Mouse (Mus musculus) hindbrain, embryonic 14.5 days (tissue): ENCODE measurements around the gene Capn11. TPM values are rescaled to one million over a fixed set of nuclear protein-coding genes. Genes with fewer than 3 reads are reported as not detected.

Experiments used
- ATAC-seq: fragments of 200-750 bp; cut with Nextera tagmentation; 2 replicates; pipeline ENCODE4 v1.8.0; 2017; ENCODE audit warnings: moderate number of reproducible peaks, mild to moderate bottlenecking, moderate TSS enrichment, moderate library complexity; ENCODE audit not compliant: low FRiP score
- DNase-seq: peaks from one replicate; pipeline ENCODE4 v3.0.0-alpha.2; 2015; ENCODE audit warnings: low spot score
- H3K27ac ChIP-seq: fragments of 300-500 bp; sonication (generic); 2 replicates; pipeline ENCODE4 v1.5.1; 2014; ENCODE audit warnings: mild to moderate bottlenecking, moderate library complexity
- H3K27me3 ChIP-seq: fragments of 300-500 bp; sonication (generic); 2 replicates; pipeline ENCODE4 v1.6.1; 2014; ENCODE audit warnings: mild to moderate bottlenecking, low read length, mixed read lengths; ENCODE audit not compliant: control insufficient read depth, insufficient read depth
- H3K36me3 ChIP-seq: fragments of 300-500 bp; sonication (generic); replicated peaks from 2 replicates; pipeline ENCODE4 v1.6.1; 2014; ENCODE audit not compliant: control insufficient read depth, insufficient read depth
- H3K4me1 ChIP-seq: fragments of 300-500 bp; sonication (generic); replicated peaks from 2 replicates; pipeline ENCODE4 v1.6.1; 2014; ENCODE audit warnings: antibody characterized with exemption, low read length, mixed read lengths; ENCODE audit not compliant: control insufficient read depth, insufficient read depth
- H3K4me2 ChIP-seq: fragments of 300-500 bp; sonication (generic); replicated peaks from 2 replicates; pipeline ENCODE4 v1.6.1; 2014; ENCODE audit warnings: mild to moderate bottlenecking, moderate library complexity
- H3K4me3 ChIP-seq: fragments of 300-500 bp; sonication (generic); replicated peaks from 2 replicates; pipeline ENCODE4 v1.5.1; 2014; ENCODE audit warnings: mild to moderate bottlenecking, low read length
- H3K9ac ChIP-seq: fragments of 300-500 bp; sonication (generic); 2 replicates; pipeline ENCODE4 v1.6.1; 2014
- H3K9me3 ChIP-seq: fragments of 300-500 bp; sonication (generic); 2 replicates; pipeline ENCODE4 v1.6.1; 2016; ENCODE audit warnings: low read length; ENCODE audit not compliant: control insufficient read depth
- WGBS: fragments of 180-500 bp; shearing (Covaris S2); extraction: QIAGEN DNeasy Blood & Tissue Kit; methylation state at CpG from one replicate; pipeline ENCODE4 v1.1.7; 2014; 5-methylcytosine and 5-hydroxymethylcytosine counted together
- polyA plus RNA-seq: library from polyadenylated mRNA; unstranded; fragments of >200 nt; fragmentation: Nextera tagmentation; extraction: Ambion mirVana; gene quantifications from 2 replicates; pipeline ENCODE4 v1.2.1, GENCODE M21; 2014

Gene Capn11
- polyA plus RNA-seq, 1 experiment from 2014 or later, result 2.3 TPM

DNA sequence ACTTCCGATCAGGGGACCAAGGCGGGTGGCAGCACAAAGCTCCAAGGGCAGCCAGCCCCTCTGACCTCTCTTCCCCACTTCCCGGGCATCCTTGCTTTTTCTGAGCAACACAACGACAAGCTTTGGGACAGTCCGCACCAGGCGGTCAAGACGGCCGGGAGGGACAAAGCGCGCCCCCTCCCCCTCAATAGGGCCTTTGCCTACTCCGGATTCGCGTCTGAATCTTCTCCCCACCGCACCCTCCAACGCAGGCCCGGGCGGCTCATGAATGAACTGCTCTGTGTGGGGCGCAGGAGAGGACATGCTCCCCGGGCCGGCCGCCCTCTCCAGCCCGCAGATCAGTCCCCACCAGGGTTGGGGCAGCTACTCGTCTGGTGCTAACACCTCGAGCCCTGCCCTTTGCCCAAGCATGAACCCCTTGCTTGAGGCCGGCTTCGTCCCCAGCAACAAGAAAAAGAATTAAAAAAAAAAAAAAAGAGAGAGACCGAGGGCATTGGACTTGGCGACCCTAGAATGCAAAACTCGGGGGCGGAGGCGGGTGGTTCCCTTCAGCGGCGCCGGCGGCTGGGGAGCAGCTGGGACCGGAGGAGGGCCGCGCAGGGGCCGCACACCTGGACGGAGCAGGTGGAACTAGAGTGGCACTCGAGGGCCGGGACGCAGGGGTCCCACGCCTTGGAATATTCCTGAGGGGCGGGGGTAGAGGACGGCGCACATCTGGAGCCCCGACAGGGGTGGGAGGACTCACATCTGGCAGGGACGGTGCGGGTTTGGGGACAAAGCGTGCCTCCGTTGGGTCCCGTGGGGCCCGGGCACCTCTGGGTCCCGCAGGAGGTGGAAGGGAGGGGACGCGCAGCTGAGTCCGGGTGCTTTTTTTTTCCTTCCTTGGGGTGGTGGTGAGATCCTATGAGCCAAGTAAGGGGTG is 26.3 kb upstream of the Capn11 start:
- WGBS, result under 1% methylated on average over 58 of the region's 58 CpGs
- ATAC-seq, result peak; percentile 61
- Histone ChIP-seq H3K4me1 (peaks cover 29% of the 10 kb centered on the region), H3K27ac (peak overlapping the region; percentile 93), H3K9ac (peak overlapping the region; percentile 92), H3K4me2 (peak overlapping the region; percentile 75), H3K4me3 (peak overlapping the region; percentile 84), H3K9me3 (no peaks in the 10 kb centered on the region), H3K36me3 (no peaks in the 10 kb centered on the region), H3K27me3 (no peaks in the 10 kb centered on the region)
- peak; percentile 36 for DNase-seq

GRCm38 (mm10) chr17:45684667-45685131 is 25.6 kb upstream of the Capn11 start:
- Histone ChIP-seq H3K4me3 (peak overlapping the region; percentile 84), H3K4me1 (peaks cover 29% of the 10 kb centered on the region), H3K27ac (peak overlapping the region; percentile 93), H3K36me3 (no peaks in the 10 kb centered on the region), H3K9ac (peak overlapping the region; percentile 92), H3K9me3 (no peaks in the 10 kb centered on the region), H3K4me2 (peak overlapping the region; percentile 75), H3K27me3 (no peaks in the 10 kb centered on the region)
- WGBS, result 24% methylated on average over 14 of the region's 14 CpGs
- DNase-seq, result peak; percentile 28
- no peak for ATAC-seq

- H3K4me1 ChIP-seq, result peaks cover 29% of the 10 kb centered on the region
- H3K27me3 ChIP-seq, result no peaks in the 10 kb centered on the region
- no peak overlapping the region for H3K27ac ChIP-seq
- WGBS, result 95% methylated on average over 4 of the region's 4 CpGs
- no peak overlapping the region for H3K9ac ChIP-seq
- H3K4me3 ChIP-seq, result no peak overlapping the region
- H3K36me3 ChIP-seq, result peaks cover 11% of the 10 kb centered on the region
- no peak overlapping the region for H3K4me2 ChIP-seq
- H3K9me3 ChIP-seq, result no peaks in the 10 kb centered on the region
- ATAC-seq (no peak), DNase-seq (no peak)
Measured at GRCm38 (mm10) chr17:45682843-45683242, 23.7 kb upstream of the Capn11 start.

- Histone ChIP-seq H3K4me2 (no peak overlapping the region), H3K4me3 (no peak overlapping the region), H3K9ac (no peak overlapping the region), H3K36me3 (peaks cover 23% of the 10 kb centered on the region), H3K9me3 (no peaks in the 10 kb centered on the region), H3K27ac (no peak overlapping the region), H3K27me3 (no peaks in the 10 kb centered on the region), H3K4me1 (peaks cover 19% of the 10 kb centered on the region)
- ATAC-seq, result no peak
- 94% methylated on average over 1 of the region's 1 CpGs for WGBS
- DNase-seq, result no peak
Measured at GRCm38 (mm10) chr17:45681588-45681987, 22.5 kb upstream of the Capn11 start.

GRCm38 (mm10) chr17:45680391-45680980 is 21.4 kb upstream of the Capn11 start:
- ATAC-seq (peak; percentile 82), DNase-seq (peak; percentile 72)
- no peaks in the 10 kb centered on the region for H3K9me3 ChIP-seq
- H3K4me1 ChIP-seq, result peaks cover 19% of the 10 kb centered on the region
- H3K27me3 ChIP-seq, result no peaks in the 10 kb centered on the region
- H3K4me2 ChIP-seq, result peak overlapping the region; percentile 43
- WGBS, result 45% methylated on average over 8 of the region's 8 CpGs
- peak overlapping the region; percentile 58; the same call in 1 of the 2 replicates for H3K27ac ChIP-seq
- peaks cover 34% of the 10 kb centered on the region for H3K36me3 ChIP-seq
- H3K9ac ChIP-seq, result peak overlapping the region; percentile 46
- H3K4me3 ChIP-seq, result peak overlapping the region; percentile 12; the same call in 1 of the 2 replicates

GRCm38 (mm10) chr17:45678106-45678505 is 19.0 kb upstream of the Capn11 start:
- peak; percentile 49 for DNase-seq
- peaks cover 56% of the 10 kb centered on the region for H3K36me3 ChIP-seq
- no peak overlapping the region for H3K4me3 ChIP-seq
- H3K9me3 ChIP-seq, result no peaks in the 10 kb centered on the region
- WGBS, result 42% methylated on average over 7 of the region's 7 CpGs
- 0 out of 2 replicates have a peak, but pooled peaks have one; percentile 0 for ATAC-seq
- no peaks in the 10 kb centered on the region for H3K27me3 ChIP-seq
- H3K4me1 ChIP-seq, result peaks cover 5% of the 10 kb centered on the region
- no peak overlapping the region for H3K4me2 ChIP-seq
- H3K27ac ChIP-seq, result no peak overlapping the region
- H3K9ac ChIP-seq, result no peak overlapping the region

GRCm38 (mm10) chr17:45672598-45672997 is 13.5 kb upstream of the Capn11 start:
- ATAC-seq (no peak), DNase-seq (no peak)
- Histone ChIP-seq H3K4me3 (no peak overlapping the region), H3K36me3 (peaks cover 97% of the 10 kb centered on the region), H3K4me1 (no peaks in the 10 kb centered on the region), H3K9me3 (no peaks in the 10 kb centered on the region), H3K4me2 (no peak overlapping the region), H3K9ac (no peak overlapping the region), H3K27me3 (no peaks in the 10 kb centered on the region), H3K27ac (no peak overlapping the region)
- 96% methylated on average over 2 of the region's 2 CpGs for WGBS

GRCm38 (mm10) chr17:45671821-45672220 is 12.7 kb upstream of the Capn11 start:
- Histone ChIP-seq H3K4me1 (no peaks in the 10 kb centered on the region), H3K27me3 (no peaks in the 10 kb centered on the region), H3K36me3 (peaks cover 97% of the 10 kb centered on the region), H3K9ac (no peak overlapping the region), H3K9me3 (no peaks in the 10 kb centered on the region), H3K27ac (no peak overlapping the region), H3K4me3 (no peak overlapping the region), H3K4me2 (no peak overlapping the region)
- 94% methylated on average over 1 of the region's 1 CpGs for WGBS
- DNase-seq, result no peak
- ATAC-seq, result no peak

GRCm38 (mm10) chr17:45667986-45668385 is 8.9 kb upstream of the Capn11 start:
- ATAC-seq, result no peak
- Histone ChIP-seq H3K27me3 (no peaks in the 10 kb centered on the region), H3K4me1 (0 out of 2 replicates have a peak, but pooled peaks cover 4% of the 10 kb centered on the region), H3K9ac (no peak overlapping the region), H3K36me3 (peaks cover 98% of the 10 kb centered on the region), H3K9me3 (no peaks in the 10 kb centered on the region), H3K4me3 (no peak overlapping the region), H3K27ac (no peak overlapping the region), H3K4me2 (no peak overlapping the region)
- DNase-seq, result no peak
- WGBS, result 91% methylated on average over 10 of the region's 10 CpGs
